Mouse (Mus musculus) ES-Bruce4 (cell line): ENCODE measurements around the gene Polr3b.

Experiments used
- CTCF ChIP-seq: IDR thresholded peaks from one replicate; pipeline ENCODE4 v1.8.1; 2011; ENCODE audit warnings: low read depth, low read length
- POLR2A ChIP-seq: IDR thresholded peaks from one replicate; pipeline ENCODE4 v1.8.1; 2011; ENCODE audit warnings: low read length; ENCODE audit not compliant: insufficient read depth

DNA sequence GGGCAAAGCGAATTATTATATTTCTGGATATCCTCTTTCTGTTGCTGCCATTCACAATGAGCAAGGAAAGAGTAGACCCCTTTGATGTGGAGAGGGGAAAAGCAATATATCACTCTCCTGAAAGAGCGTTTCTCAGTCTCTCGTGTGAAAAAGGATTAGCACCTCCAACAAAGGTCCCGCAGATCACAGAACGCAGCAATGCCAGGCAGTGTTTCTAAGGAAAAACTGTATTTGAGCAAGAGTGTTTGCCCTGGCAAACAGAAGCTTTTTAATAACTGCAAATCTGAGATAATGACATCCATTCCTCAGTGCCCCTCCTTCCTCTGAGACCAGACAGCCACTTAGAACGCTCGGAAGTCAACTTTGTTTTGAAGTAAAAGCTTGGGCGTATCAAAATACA lies 84.5 kb downstream of the Polr3b start:
- TF ChIP-seq CTCF: no peak
- TF ChIP-seq POLR2A: no peak
